Mouse (Mus musculus) forebrain, postnatal 0 days (tissue): ENCODE measurements around the gene Abca7. TPM values are rescaled to one million over a fixed set of nuclear protein-coding genes. Genes with fewer than 3 reads are reported as not detected.

ENCODE experiments used
- ATAC-seq: fragments of 200-750 bp; cut with Nextera tagmentation; 2 replicates; pipeline ENCODE4 v1.8.0; 2017; ENCODE audit warnings: mild to moderate bottlenecking, moderate library complexity
- DNase-seq: peaks from one replicate; pipeline ENCODE4 v3.0.0-alpha.2; 2015
- H3K27ac ChIP-seq: fragments of 300-500 bp; sonication (generic); 2 replicates; pipeline ENCODE4 v1.5.1; 2014; ENCODE audit warnings: low read depth, mild to moderate bottlenecking, antibody characterized with exemption, low read length, moderate library complexity, mixed read lengths
- H3K27me3 ChIP-seq: fragments of 300-500 bp; sonication (generic); 2 replicates; pipeline ENCODE4 v1.6.1; 2014; ENCODE audit warnings: mild to moderate bottlenecking, low read length, mixed read lengths; ENCODE audit not compliant: insufficient read depth
- H3K36me3 ChIP-seq: fragments of 300-500 bp; sonication (generic); 2 replicates; pipeline ENCODE4 v1.6.1; 2014; ENCODE audit warnings: mild to moderate bottlenecking, moderate library complexity; ENCODE audit not compliant: insufficient read depth
- H3K4me1 ChIP-seq: fragments of 300-500 bp; sonication (generic); 2 replicates; pipeline ENCODE4 v1.6.1; 2014; ENCODE audit warnings: antibody characterized with exemption; ENCODE audit not compliant: insufficient read depth
- H3K4me2 ChIP-seq: fragments of 300-500 bp; sonication (generic); 2 replicates; pipeline ENCODE4 v1.6.1; 2014; ENCODE audit warnings: low read depth, mild to moderate bottlenecking, moderate library complexity
- H3K4me3 ChIP-seq: fragments of 300-500 bp; sonication (generic); 2 replicates; pipeline ENCODE4 v1.5.1; 2014; ENCODE audit warnings: low read depth, low read length, mixed read lengths
- H3K9ac ChIP-seq: fragments of 300-500 bp; sonication (generic); 2 replicates; pipeline ENCODE4 v1.6.1; 2014; ENCODE audit warnings: mild to moderate bottlenecking
- H3K9me3 ChIP-seq: fragments of 300-500 bp; sonication (generic); 2 replicates; pipeline ENCODE4 v1.6.1; 2016; ENCODE audit warnings: low read length
- CTCF ChIP-seq: sonication (generic); IDR thresholded peaks from 2 replicates; pipeline ENCODE4 v1.5.1; 2016; ENCODE audit warnings: antibody characterized with exemption, control low read depth, low read depth
- WGBS: fragments of 180-500 bp; shearing (Covaris S2); extraction: QIAGEN DNeasy Blood & Tissue Kit; methylation state at CpG from one replicate; pipeline ENCODE4 v1.1.7; 2014; 5-methylcytosine and 5-hydroxymethylcytosine counted together
- polyA plus RNA-seq: library from polyadenylated mRNA; unstranded; fragments of >200 nt; fragmentation: Nextera tagmentation; extraction: Ambion mirVana; gene quantifications from 2 replicates; pipeline ENCODE4 v1.2.1, GENCODE M21; 2015
- total RNA-seq: library from RNA; depleted of rRNA; stranded (reverse); fragments of >200 nt; gene quantifications from 2 replicates; pipeline ENCODE4 v1.2.3, GENCODE M21; 2014

Abca7 gene
- total and polyA plus RNA-seq, 2 experiments from 2014 or later, result 1.1 to 6.1 TPM

GRCm38 (mm10) chr10:80045766-80046165, 49.5 kb downstream of the Abca7 start:
- WGBS, result 72% methylated on average over 5 of the region's 5 CpGs
- Histone ChIP-seq H3K9ac (no peak overlapping the region), H3K4me2 (no peak overlapping the region), H3K27ac (no peak overlapping the region), H3K9me3 (no peaks in the 10 kb centered on the region), H3K4me1 (no peaks in the 10 kb centered on the region), H3K27me3 (no peaks in the 10 kb centered on the region), H3K4me3 (no peak overlapping the region), H3K36me3 (no peaks in the 10 kb centered on the region)
- TF ChIP-seq CTCF, result no peak
- ATAC-seq, result no peak
- no peak for DNase-seq

GRCm38 (mm10) chr10:80047041-80047565, 50.8 kb downstream of the Abca7 start, which contains the start of gene Gpx4:
Gene Gpx4, plus strand, starts transcription at chr10:80047166.
- H3K27me3 ChIP-seq, result no peaks in the 10 kb centered on the region
- H3K4me1 ChIP-seq, result no peaks in the 10 kb centered on the region
- H3K27ac ChIP-seq, result no peak within 1 kb of the TSS
- DNase-seq (no peak), ATAC-seq (no peak)
- no peaks in the 10 kb centered on the region for H3K9me3 ChIP-seq
- H3K4me3 ChIP-seq, result no peak within 1 kb of the TSS
- H3K36me3 ChIP-seq, result no peaks in the 10 kb centered on the region
- no peak for TF ChIP-seq CTCF
- 51% methylated on average over 9 of the region's 9 CpGs for WGBS
- H3K4me2 ChIP-seq, result no peak within 1 kb of the TSS
- no peak within 1 kb of the TSS for H3K9ac ChIP-seq

- ATAC-seq (no peak), DNase-seq (no peak)
- no peak overlapping the region for H3K4me3 ChIP-seq
- H3K4me2 ChIP-seq, result no peak overlapping the region
- H3K4me1 ChIP-seq, result no peaks in the 10 kb centered on the region
- H3K36me3 ChIP-seq, result no peaks in the 10 kb centered on the region
- 10% methylated on average over 5 of the region's 5 CpGs for WGBS
- TF ChIP-seq CTCF, result no peak
- H3K9me3 ChIP-seq, result no peaks in the 10 kb centered on the region
- H3K27me3 ChIP-seq, result no peaks in the 10 kb centered on the region
- no peak overlapping the region for H3K9ac ChIP-seq
- 0 out of 2 replicates have a peak overlapping the region, but pooled peaks have one; percentile 4 for H3K27ac ChIP-seq
These were observed 52.1 kb downstream of the Abca7 start for GRCm38 (mm10) chr10:80048396-80048795.

- WGBS, result 62% methylated on average over 3 of the region's 3 CpGs
- TF ChIP-seq CTCF, result no peak
- H3K27me3 ChIP-seq, result no peaks in the 10 kb centered on the region
- H3K4me2 ChIP-seq, result no peak overlapping the region
- H3K4me1 ChIP-seq, result no peaks in the 10 kb centered on the region
- H3K4me3 ChIP-seq, result no peak overlapping the region
- H3K27ac ChIP-seq, result 0 out of 2 replicates have a peak overlapping the region, but pooled peaks have one; percentile 4
- no peak for DNase-seq
- H3K36me3 ChIP-seq, result no peaks in the 10 kb centered on the region
- no peak for ATAC-seq
- H3K9ac ChIP-seq, result no peak overlapping the region
- H3K9me3 ChIP-seq, result no peaks in the 10 kb centered on the region
These were observed 52.5 kb downstream of the Abca7 start for GRCm38 (mm10) chr10:80048834-80049233.

GRCm38 (mm10) chr10:80050244-80050643, 54.0 kb downstream of the Abca7 start:
- no peak for TF ChIP-seq CTCF
- Histone ChIP-seq H3K4me2 (no peak overlapping the region), H3K36me3 (no peaks in the 10 kb centered on the region), H3K27ac (no peak overlapping the region), H3K9ac (no peak overlapping the region), H3K4me1 (peaks cover 4% of the 10 kb centered on the region; the same call in 1 of the 2 replicates), H3K4me3 (no peak overlapping the region), H3K27me3 (no peaks in the 10 kb centered on the region), H3K9me3 (no peaks in the 10 kb centered on the region)
- no peak for ATAC-seq
- DNase-seq, result no peak
- WGBS, result 20% methylated on average over 6 of the region's 6 CpGs

GRCm38 (mm10) chr10:80050885-80051617, 54.8 kb downstream of the Abca7 start:
- ATAC-seq, result no peak
- no peak overlapping the region for H3K4me2 ChIP-seq
- H3K9ac ChIP-seq, result no peak overlapping the region
- no peak for DNase-seq
- no peak for TF ChIP-seq CTCF
- H3K4me1 ChIP-seq, result peaks cover 7% of the 10 kb centered on the region; the same call in 1 of the 2 replicates
- 20% methylated on average over 15 of the region's 15 CpGs for WGBS
- no peak overlapping the region for H3K4me3 ChIP-seq
- peaks cover 6% of the 10 kb centered on the region; the same call in 1 of the 2 replicates for H3K36me3 ChIP-seq
- no peak overlapping the region for H3K27ac ChIP-seq
- H3K27me3 ChIP-seq, result no peaks in the 10 kb centered on the region
- no peaks in the 10 kb centered on the region for H3K9me3 ChIP-seq
